Mouse (Mus musculus) lung, postnatal 10 days (tissue): Measurements from ENCODE around the gene Gm12248.

Source experiments
- DNase-seq: peaks from one replicate; pipeline ENCODE4 v3.0.0; 2021

Gm12248 gene

GRCm38 (mm10) chr11:58093021-58093528 lies at the start of gene Gm12248:
Gene Gm12248 (minus strand): TSS chr11:58093134.
- peak; percentile 53 for DNase-seq

GRCm38 (mm10) chr11:58139466-58139865 lies 46.5 kb upstream of the Gm12248 start:
- DNase-seq = no peak

- DNase-seq = no peak
Measured at GRCm38 (mm10) chr11:58138821-58139220, 45.9 kb upstream of the Gm12248 start.

- DNase-seq = no peak
Measured at GRCm38 (mm10) chr11:58136677-58137076, 43.7 kb upstream of the Gm12248 start.

DNA sequence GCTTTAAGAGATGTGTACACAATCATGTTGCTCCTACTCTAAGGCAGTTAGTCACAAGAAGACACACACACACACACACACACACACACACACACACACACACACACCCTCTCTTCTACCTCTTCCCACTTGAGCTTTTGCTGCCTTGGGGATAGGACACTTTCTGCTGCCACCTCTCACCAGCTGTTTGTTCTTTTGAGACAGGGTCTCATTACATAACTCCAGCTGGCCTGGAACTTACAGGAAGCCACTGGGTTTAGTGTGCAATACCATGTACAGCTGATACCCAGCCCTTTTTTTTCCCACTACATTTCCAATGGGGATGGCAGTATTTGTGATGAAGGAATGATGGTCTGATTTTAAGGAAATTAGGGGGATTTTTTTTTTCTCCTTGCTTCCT lies 42.4 kb upstream of the Gm12248 start:
- peak; percentile 18 for DNase-seq

GRCm38 (mm10) chr11:58134869-58135268 lies 41.9 kb upstream of the Gm12248 start:
- no peak for DNase-seq

DNA sequence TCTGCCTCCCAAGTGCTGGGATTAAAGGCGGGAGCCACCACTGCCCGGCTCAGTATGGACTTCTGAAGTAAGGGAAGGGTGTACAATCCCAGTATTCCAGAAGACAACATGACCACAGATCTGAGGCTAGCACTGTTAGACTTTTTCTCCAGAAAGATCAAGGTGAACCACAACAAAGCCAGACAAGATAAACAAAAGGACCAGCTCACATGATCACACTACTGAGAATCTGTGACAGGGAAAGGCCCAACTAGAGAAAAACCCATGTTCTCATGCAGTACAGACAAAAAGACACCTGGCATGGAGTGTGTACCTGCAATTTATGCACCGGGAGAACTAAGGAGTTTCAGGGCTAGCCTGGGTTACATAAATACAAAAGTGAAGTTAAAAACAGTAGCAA lies 39.1 kb upstream of the Gm12248 start:
- DNase-seq = no peak

GRCm38 (mm10) chr11:58129302-58129843 lies 36.4 kb upstream of the Gm12248 start:
- DNase-seq = no peak

- no peak for DNase-seq
Measured at GRCm38 (mm10) chr11:58127544-58127943, 34.6 kb upstream of the Gm12248 start.

DNA sequence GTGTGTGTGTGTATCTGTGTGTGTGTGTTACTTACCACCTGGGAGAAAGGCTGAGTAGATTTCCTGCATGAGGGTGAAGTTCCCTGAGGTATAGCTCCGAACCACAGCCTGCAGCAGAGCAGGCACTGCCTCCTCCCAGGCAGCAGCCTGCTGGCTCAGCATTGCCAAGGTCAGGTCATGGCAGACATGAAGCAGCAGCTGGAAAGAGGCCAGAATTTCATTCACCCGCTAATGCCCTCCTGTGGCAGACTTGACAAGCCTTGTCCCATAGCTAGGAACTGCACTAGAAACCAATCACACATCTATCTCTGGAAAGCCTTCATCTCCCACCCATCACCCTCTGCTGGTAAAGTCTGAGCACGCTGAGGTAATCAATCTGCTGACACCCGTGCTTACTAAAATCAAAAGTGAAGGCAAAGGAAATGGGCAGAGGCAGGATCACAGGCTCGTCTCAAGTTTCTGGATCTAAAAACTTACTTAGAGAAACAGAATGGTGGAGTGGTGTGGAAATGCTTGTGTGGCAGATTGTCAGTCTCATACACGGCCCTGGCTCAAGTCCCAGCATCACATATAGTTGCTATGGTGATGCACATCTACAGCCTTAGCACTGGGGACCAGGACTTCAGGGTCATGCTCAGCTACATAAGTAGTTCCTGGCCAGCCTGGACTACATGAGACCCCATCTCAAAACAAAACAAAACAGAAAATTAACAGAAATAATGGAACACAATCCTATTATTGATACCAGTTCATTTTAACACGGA lies 33.6 kb upstream of the Gm12248 start:
- peak; percentile 73 for DNase-seq

GRCm38 (mm10) chr11:58125021-58125420 lies 32.1 kb upstream of the Gm12248 start:
- DNase-seq = peak; percentile 22

GRCm38 (mm10) chr11:58123711-58124110 lies 30.8 kb upstream of the Gm12248 start:
- no peak for DNase-seq

DNA sequence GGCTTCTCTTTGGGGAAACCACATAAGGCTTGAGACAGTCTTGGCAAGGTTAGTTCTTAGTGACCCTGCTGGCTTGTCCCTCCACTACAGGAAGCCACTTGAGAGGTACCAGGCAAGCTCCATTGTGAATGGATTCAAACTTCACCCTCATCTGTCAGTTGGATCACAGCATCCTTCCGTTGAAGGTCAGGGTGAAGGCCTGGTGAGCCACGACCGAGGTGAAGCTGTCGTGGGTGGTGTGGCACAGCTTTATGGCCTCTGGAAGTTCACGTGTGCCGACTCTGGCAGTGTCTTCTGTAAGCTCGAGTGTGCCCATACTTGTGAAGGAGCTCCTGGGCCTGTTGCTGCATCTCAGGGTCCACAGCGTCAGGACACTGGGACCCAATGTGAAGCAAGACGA lies 28.4 kb upstream of the Gm12248 start:
- no peak for DNase-seq

GRCm38 (mm10) chr11:58120655-58121054 lies 27.7 kb upstream of the Gm12248 start:
- DNase-seq = no peak

DNA sequence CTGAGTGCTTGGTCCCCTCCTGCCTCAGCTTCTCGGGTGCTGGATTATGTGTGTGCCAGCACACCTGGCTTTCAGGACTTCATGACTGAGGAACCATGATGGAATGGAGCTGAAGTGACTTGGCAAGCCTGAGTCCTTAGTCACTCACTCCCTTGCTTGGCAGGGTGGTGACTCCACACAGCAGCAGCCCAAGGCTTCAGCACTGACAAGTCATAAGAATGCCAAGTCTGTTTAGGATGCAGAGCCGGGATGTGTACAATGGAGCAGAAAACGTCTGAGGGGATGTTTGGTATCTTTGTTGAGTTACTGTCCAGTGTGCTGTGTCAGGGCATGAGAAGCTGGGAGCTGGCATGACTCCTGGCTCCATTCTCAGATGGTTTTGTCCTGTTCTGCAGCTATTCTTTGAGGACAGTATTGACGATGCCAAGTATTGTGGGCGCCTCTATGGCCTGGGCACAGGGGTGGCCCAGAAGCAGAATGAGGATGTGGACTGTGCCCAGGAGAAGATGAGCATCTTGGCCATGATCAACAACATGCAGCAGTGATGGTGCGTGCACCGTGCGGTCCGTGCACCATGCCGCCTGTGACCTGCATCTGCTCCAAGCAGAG lies 24.2 kb upstream of the Gm12248 start:
- DNase-seq = no peak

DNA sequence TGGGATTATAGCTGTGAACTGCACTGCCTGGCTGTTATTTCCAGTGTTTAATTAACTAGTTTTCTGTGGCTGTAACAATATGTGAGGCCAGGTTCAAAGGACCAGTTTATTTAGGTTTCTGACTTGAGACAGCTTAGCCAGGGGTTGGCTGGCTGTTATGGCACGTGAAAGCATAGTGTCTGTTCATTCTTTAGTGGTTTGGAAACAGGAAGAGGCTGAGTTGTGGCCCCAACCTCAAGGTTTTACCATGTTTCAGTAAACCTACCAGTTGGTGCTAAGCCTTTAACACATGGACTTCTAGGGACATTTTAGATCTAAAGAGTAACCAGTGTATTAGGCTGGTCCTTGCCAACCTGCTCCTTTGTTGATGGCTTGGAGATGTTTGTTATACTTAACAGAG lies 23.6 kb upstream of the Gm12248 start:
- no peak for DNase-seq

DNA sequence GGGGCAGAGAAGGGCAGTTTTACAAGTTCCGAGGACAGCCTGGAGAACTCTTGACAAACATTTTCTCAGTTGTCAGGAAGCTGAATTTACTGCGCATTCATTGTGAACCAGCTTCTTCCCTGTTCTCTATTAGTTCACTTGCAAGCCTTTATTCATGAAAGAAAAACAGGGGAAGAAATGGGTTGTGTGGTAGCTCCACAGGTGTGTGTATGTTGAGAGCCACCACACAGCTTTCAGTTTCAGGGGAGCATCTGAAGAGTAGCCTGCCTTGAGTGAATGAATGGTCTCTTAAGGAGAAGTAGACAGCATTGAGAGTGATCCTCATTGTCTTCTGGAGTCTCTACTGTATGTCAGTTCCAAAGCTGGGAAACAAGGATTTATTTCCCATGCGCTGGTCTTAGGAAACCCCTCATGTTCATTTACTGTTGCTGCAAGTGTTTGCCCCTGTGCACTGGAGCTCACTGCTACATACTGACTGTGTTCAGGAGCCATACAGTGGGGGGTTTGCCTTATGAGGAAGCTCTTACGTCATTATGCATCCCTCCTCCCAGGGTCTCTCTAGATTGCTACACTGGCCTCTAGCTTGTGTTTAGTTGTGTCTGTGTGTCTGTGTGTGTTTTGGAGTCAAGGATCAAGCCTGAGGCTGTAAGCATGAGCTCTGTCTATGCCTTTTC lies 14.9 kb upstream of the Gm12248 start:
- no peak for DNase-seq

DNA sequence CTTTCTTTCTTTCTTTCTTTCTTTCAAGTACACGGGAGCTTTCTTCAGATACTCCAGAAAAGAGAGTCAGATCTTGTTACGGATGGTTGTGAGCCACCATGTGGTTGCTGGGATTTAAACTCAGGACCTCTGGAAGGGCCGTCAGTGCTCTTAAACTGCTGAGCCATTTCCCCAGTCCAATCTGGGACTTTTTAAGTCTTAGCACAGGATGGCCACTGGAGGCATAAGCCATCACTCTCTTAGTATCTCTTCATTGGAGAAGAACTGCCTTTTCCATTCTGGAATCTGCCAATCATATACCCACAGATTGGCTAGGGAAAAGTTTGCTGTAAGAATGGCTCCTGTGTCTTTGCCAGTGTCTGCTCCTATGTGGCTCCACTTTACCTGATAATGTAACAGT lies 14.1 kb upstream of the Gm12248 start:
- DNase-seq = peak; percentile 10

DNA sequence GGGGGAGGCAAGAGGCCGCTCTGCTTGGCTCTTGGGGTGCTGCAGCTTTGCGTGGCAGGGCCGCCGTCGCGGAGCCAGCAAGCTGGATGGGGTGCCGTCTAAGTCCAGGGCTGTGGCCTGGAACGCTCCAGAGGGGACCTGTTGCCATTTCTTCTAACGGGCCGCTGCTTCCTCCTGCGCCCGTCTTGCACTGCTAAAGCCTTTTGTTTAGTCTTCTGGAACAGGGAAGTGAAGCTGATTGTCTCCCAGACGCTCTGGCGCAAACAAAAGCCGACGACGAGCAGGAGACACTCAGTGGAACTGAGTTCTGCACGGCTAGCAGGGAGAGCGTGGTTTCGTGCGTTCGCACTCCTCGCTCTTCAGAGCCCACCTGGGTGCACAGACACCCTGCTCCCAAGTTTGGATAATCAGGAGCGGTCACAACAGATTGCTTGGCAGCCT lies 11.4 kb upstream of the Gm12248 start:
- peak; percentile 62 for DNase-seq

GRCm38 (mm10) chr11:58103697-58104306 lies 10.9 kb upstream of the Gm12248 start, which contains the start of gene Cnot8:
Gene Cnot8 (plus strand): TSS chr11:58104153.
- DNase-seq = peak; percentile 99

DNA sequence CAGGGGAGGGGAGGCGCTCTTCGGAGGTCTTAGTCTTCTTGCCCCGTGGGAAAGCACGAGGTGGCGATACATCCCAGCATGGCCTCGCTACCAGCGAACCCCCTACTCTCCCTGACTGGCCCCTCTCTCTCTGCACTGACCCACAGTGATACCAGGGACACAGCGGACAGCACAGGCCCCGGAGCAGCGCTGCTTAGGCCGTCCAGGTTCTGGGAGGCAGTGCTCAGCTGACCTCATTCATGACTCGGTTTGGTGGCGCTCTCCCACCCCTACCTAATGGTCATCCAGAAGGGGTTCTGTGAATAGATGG lies 10.4 kb upstream of the Gm12248 start:
- DNase-seq = no peak

DNA sequence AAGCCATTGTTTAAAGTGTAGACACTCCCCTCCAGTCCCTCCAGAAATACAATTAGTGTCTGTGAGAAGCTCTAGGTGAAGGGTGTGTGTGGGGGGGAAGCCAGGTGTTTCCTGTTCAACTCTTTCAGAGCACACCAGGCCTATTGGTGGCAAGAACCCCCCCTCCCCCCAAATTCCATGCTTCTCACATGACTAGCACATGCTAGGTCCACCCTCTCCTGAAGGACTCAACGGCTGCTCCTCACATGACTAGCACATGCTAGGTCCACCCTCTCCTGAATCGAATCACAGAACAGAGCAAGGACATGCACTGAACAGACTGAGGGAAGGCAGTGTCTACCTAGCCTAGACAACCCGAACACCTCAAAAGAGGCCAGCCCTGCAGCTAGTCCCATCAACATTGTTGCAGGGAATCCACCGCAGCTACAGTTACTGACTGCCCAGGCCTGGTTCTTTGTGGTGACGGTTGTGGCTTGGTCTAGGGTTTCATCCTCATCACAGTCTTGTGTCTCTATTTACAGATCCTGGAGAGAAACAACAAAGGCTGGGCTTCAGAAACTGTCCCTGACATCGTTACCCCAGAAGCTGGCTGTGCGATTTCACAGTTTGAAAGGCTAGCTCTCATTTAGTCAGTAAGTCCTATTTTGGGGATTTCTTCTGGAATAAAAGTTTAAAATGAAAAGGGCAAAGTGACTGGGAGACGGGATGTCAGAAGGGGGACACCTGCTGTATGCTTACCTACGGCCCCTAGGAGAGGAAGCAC lies 9.8 kb upstream of the Gm12248 start:
- DNase-seq = no peak
